Mouse (Mus musculus) urinary bladder, adult 18-20 months (tissue): ENCODE data around the gene Hspa13.

Source experiments
- DNase-seq, 2 experiments: peaks; one replicate each; pipeline ENCODE4 v3.0.0; 2022; ENCODE audit warnings: low spot score in 2 of 2, mixed read lengths in 2 of 2

Gene Hspa13

DNA sequence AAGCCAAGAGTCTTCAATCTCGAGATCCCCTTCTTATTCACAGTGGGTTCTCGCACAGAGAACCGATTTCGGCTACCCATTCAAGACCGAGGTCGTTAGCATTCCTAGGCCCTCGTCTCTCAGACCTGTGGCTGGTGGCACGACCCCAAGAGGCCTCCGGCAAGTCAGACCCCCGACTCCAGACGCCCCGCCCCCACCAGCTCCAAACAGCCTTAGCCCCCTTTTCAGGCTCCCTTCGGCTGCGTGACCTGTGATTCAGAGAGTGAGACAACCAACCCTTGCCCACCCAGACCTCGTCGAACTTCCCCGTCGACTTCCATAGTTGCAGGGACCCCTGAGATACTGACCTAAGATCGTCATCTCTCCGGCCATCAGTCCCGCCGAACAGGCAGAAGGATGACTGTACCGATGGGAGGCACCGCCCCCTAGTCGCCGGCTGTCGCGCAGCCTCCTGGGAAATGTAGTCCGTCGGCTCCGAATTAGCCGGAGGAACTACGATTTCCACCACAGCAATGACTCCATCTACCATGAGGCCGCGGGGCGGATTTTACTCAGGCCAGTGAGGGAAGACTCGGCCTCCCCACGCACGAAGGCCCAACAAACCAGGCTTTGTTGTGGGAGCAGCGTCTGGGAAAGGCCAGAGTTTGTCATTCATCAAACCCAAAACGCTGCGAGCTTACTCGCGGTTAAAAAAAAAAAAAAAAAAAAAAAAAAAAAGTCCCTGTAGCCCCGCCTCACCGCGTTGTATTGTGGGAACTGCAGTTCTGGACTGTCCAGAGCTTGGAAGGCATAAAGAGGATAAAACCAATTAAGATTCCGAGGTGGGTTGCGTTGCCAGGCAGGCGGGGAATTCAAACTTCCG is at the start of gene Hspa13:
Gene Hspa13 (minus strand): TSS at position 717 of the 862 bp plus-strand sequence.
- DNase-seq = peak; percentile 93 to 97

DNA sequence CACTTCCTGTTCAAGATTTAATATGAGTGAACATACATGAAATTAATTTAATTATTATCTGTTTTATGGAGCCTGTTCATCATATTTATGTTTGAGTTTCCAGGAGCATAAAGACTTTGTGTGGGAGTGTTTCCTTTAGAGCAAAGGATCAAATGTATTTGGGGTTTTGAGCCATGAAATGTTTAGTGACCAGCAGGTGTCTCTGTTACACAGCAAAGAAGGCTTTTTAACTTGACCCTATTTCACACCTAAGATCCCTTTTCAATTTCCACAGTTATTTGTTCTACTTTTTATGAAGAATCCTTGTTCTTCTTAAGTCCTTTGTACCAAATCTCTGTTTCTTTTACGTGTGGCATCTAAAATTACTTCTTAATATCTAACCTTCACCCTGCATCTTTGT is 12.4 kb upstream of the Hspa13 start:
- no peak for DNase-seq

DNA sequence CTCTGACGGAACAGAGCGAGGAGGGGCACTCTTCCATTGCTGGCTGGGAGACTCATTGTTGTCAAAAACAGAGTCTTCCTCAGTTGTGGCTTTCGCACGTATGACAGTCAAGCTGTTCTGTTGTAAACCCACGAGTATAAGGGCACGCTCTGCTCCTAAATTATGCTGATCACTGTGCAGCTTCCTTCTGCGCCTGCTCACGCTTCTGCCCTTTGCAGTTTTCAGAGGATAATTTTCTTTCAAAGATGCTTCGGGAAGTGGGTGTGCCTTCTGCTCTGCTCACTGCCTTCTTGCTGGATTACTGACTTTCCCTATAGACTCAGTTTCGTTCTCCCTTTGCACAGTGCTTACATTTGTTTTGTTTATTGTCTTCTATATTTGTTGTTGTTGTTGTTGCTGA is 6.3 kb upstream of the Hspa13 start:
- DNase-seq = no peak

DNA sequence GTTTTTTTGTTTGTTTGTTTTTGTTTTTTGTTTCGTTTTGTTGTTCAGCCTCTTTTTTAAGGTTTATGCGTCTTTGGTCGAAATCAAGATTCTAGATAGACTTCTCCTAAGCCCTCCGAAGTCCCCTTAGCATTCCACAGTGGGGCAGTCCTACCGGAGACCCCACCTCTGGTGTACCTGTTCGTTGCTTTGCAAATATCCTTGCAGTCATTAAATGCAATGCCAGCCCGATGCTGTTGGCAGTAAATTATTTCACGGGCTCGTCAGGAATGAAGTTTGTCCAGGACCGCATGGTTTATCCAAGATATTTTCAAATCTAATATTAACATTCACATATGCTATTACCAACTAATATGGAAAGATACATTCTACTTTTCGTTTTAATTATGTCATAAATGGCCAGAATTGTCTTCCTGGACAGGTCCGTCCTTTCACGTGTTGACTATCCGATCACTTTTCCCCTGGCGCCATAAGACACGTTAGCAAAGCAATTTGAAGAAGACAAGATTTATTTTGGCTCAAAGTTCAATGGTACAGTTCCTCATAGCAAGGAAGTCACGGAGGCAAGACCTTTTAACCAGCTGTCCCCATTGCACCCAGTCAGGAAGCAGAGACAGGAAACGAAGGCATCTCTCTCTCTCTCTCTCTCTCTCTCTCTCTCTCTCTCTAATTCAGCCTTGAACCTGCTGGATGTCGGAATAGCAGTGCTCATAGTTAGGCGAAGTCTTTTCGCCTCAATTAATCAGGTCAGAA is 522 bp upstream of the Hspa13 start:
- DNase-seq = no peak

DNA sequence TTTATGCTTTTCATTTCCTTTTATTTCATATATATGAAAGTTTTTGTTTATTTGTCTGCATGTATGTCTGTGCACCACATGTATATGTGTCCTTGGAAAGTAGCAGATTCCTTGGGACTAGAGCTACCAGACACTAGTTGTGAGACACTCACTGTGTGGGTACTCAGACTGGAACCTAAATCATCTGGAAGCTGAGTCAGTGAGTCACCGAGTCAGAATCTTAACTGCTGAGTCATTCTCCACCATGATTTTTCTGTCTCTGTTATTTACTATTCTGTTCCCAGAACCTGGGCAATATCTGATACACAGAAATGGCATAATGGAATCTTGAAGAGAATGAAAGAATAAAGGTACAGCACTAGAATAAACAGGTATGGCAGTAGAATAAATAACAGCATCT is 14.0 kb downstream of the Hspa13 start:
- DNase-seq = no peak

DNA sequence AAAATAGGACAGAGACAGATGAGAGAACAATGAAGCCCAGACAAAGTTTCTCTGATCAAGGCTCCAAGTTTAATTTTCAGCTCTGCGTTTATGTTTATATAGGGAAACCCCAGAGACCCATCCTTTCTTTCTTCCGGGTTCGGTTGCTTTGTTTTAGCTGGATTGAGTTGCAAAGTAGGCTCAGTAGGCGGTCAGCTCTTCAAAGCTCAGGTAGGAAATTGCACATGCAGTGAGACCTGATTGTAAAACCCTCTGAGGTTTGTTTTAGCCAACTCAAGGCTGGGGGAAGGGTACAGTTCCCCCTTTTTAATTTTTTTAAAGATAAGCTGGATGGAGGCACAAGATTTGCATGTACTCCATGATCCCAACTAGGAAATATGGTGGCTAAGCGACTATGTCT is 16.8 kb downstream of the Hspa13 start:
- no peak for DNase-seq

DNA sequence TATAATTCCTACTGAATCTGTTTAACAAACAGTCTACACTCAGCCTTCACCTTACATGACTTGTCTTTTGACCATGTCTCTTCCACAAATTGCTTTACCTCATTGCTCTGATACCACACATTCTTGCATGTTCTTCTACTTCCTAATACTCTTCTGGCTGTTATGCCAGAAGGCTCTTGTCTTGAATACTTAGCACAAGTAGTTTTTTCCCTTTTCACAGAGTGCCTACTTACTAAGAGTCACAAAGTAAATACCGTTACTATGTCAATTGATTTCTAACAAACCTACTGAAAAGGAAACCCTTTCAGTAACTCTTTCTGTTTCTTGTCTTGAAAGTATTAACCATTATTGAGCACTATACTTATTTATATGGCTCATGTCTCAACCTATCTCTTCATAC is 18.0 kb downstream of the Hspa13 start:
- DNase-seq = no peak

DNA sequence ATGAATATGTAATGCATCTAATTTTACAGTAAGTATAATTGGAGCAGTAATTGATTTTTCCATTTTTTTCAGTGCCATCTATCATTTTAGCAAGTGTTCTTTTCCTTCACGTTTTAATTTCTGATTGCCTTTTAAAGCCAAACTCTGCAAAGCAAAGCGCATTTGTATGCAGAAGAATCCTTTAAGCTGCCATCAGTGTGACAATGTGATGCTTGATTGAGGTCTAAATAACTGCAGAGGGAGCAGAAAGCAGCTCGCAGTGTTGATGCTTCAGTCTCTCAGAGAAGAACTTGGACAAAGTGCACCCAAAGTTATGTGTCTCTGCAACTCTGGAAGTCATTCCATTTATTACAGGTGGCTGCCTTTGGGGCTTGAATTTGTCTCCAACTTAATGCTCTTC is 22.9 kb downstream of the Hspa13 start:
- DNase-seq = no peak

DNA sequence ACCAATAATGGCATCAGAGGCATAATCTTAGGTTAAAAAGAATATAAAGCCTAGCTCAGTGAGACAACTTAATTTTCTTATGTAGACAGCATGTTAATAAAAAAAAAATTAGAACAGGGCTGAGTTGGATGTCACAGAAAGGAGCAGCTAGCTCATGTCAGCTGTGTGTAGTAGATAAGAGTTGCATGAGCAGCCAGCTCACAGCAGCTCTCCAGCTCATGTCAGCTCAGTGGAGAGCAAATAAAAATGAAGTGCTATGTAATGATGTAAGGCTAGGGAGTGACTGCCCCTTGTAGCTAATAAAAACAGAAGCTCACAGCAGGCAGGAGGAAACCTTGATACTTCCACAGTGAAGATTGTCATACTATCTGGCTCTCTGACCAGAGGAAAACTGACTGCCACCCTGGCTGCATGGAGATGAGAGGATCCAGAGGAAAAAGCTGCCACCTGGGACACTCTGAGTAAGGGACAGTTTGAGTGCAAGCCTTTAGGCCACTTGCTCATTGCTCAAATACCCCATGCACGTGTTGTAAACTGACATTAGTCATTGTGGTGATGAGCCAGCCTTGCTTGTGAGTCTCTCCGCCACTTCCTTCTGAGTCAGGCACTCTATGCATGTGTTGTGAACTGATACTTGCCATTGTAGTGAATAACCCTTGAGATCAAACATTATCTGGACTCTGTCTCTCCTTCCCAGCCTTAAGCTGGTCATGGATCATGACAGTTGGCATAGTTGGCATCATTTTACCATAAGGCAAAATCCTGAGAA is 49.3 kb downstream of the Hspa13 start:
- DNase-seq = no peak

DNA sequence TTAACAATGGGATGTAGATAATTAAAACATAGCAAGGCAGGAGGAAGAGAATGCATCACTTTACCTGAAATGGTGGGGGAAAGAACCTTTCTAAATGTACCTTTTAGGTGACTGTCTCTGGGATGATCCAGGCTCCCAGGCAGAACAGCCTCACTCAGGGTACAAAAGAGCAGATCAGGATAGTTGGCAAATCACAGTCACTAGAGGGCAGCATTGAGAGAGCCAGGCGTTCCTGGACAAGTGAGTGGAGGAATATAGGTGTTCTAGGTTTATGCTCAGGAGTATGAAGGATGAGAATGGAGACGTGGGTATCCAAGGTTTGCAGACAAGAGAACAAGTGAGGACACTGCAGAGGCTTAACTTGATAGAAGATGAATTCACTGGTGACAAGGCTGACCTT is 70.7 kb downstream of the Hspa13 start:
- DNase-seq = peak; percentile 6 to 7
